Mouse (Mus musculus): Measurements from ENCODE around the gene Ccdc14. TPM values are rescaled to one million over a fixed set of nuclear protein-coding genes. Genes with fewer than 3 reads are reported as not detected.
"Not testable (repeated sequence)": the region's sequence is repeated elsewhere in the genome, so short reads cannot be mapped to it uniquely, and the experiment has no call there.

Ccdc14 gene
- polyA plus RNA-seq, 1 experiment from 2014 or later: 6.5 TPM

GRCm38 (mm10) chr16:34700828-34701216, 10.4 kb downstream of the Ccdc14 start:
- no peaks in the 10 kb centered on the region for H3K9me3 ChIP-seq (ENCODE audit: low read length)
- no peak overlapping the region for H3K4me3 ChIP-seq (ENCODE audit: low read length)
- no peak overlapping the region for H3K27ac ChIP-seq (ENCODE audit: low read length)
- peaks cover 15% of the 10 kb centered on the region; the same call in 1 of the 2 replicates for H3K36me3 ChIP-seq (ENCODE audit: insufficient read depth, low read length)
- no peaks in the 10 kb centered on the region for H3K27me3 ChIP-seq (ENCODE audit: insufficient read depth, low read length)
- no peak overlapping the region for H3K4me2 ChIP-seq (replicated peaks; ENCODE audit: low read depth, low read length)
- no peak overlapping the region for H3K9ac ChIP-seq (replicated peaks; ENCODE audit: low read length)
- 88% methylated on average over 6 of the region's 6 CpGs for WGBS
- no peak for ATAC-seq (ENCODE audit: low FRiP score, low TSS enrichment)
- no peaks in the 10 kb centered on the region for H3K4me1 ChIP-seq (ENCODE audit: insufficient read depth, low read length)

- Histone ChIP-seq H3K27me3 (ENCODE audit: insufficient read depth, low read length) (no peaks in the 10 kb centered on the region), H3K4me3 (ENCODE audit: low read length) (no peak overlapping the region), H3K36me3 (ENCODE audit: insufficient read depth, low read length) (peaks cover 17% of the 10 kb centered on the region), H3K4me2 (replicated peaks; ENCODE audit: low read depth, low read length) (no peak overlapping the region), H3K9me3 (ENCODE audit: low read length) (no peaks in the 10 kb centered on the region), H3K27ac (ENCODE audit: low read length) (no peak overlapping the region), H3K4me1 (ENCODE audit: insufficient read depth, low read length) (no peaks in the 10 kb centered on the region), H3K9ac (replicated peaks; ENCODE audit: low read length) (no peak overlapping the region)
- 90% methylated on average over 2 of the region's 2 CpGs for WGBS
- no peak for ATAC-seq (ENCODE audit: low FRiP score, low TSS enrichment)
Measured at GRCm38 (mm10) chr16:34706019-34706418, 15.6 kb downstream of the Ccdc14 start.

- no peak for ATAC-seq (ENCODE audit: low FRiP score, low TSS enrichment)
- H3K4me3 ChIP-seq (ENCODE audit: low read length): no peak overlapping the region
- no peak overlapping the region for H3K27ac ChIP-seq (ENCODE audit: low read length)
- H3K4me1 ChIP-seq (ENCODE audit: insufficient read depth, low read length): no peaks in the 10 kb centered on the region
- no peak overlapping the region for H3K4me2 ChIP-seq (replicated peaks; ENCODE audit: low read depth, low read length)
- peaks cover 17% of the 10 kb centered on the region for H3K36me3 ChIP-seq (ENCODE audit: insufficient read depth, low read length)
- no peaks in the 10 kb centered on the region for H3K9me3 ChIP-seq (ENCODE audit: low read length)
- no peak overlapping the region for H3K9ac ChIP-seq (replicated peaks; ENCODE audit: low read length)
- 78% methylated on average over 7 of the region's 7 CpGs for WGBS
- H3K27me3 ChIP-seq (ENCODE audit: insufficient read depth, low read length): no peaks in the 10 kb centered on the region
Measured at GRCm38 (mm10) chr16:34706487-34706946, 16.1 kb downstream of the Ccdc14 start.

- no peak overlapping the region for H3K4me3 ChIP-seq (ENCODE audit: low read length)
Measured at GRCm38 (mm10) chr16:34711481-34711880, 21.1 kb downstream of the Ccdc14 start.

GRCm38 (mm10) chr16:34725156-34725555, 34.7 kb downstream of the Ccdc14 start:
- Histone ChIP-seq H3K27me3 (ENCODE audit: insufficient read depth, low read length) (no peaks in the 10 kb centered on the region), H3K9ac (replicated peaks; ENCODE audit: low read length) (no peak overlapping the region), H3K4me3 (ENCODE audit: low read length) (no peak overlapping the region), H3K9me3 (ENCODE audit: low read length) (no peaks in the 10 kb centered on the region), H3K27ac (ENCODE audit: low read length) (no peak overlapping the region), H3K36me3 (ENCODE audit: insufficient read depth, low read length) (peaks cover 18% of the 10 kb centered on the region; the same call in 1 of the 2 replicates), H3K4me1 (ENCODE audit: insufficient read depth, low read length) (no peaks in the 10 kb centered on the region), H3K4me2 (replicated peaks; ENCODE audit: low read depth, low read length) (no peak overlapping the region)
- WGBS: 94% methylated on average over 3 of the region's 3 CpGs
- ATAC-seq (ENCODE audit: low FRiP score, low TSS enrichment): no peak

More at GRCm38 (mm10) chr16:34711481-34711880, 21.1 kb downstream of the Ccdc14 start:
- no peaks in the 10 kb centered on the region for H3K27me3 ChIP-seq (ENCODE audit: insufficient read depth, low read length)
- no peaks in the 10 kb centered on the region for H3K4me1 ChIP-seq (ENCODE audit: insufficient read depth, low read length)
- no peak for ATAC-seq (ENCODE audit: low FRiP score, low TSS enrichment)
- no peak overlapping the region for H3K9ac ChIP-seq (replicated peaks; ENCODE audit: low read length)
- peaks cover 7% of the 10 kb centered on the region for H3K36me3 ChIP-seq (ENCODE audit: insufficient read depth, low read length)
- no peaks in the 10 kb centered on the region for H3K9me3 ChIP-seq (ENCODE audit: low read length)
- no peak overlapping the region for H3K4me2 ChIP-seq (replicated peaks; ENCODE audit: low read depth, low read length)
- no peak overlapping the region for H3K27ac ChIP-seq (ENCODE audit: low read length)
- 76% methylated on average over 3 of the region's 3 CpGs for WGBS

- H3K9me3 ChIP-seq (ENCODE audit: low read length); H3K27me3 ChIP-seq (ENCODE audit: insufficient read depth, low read length); H3K27ac ChIP-seq (ENCODE audit: low read length); H3K4me3 ChIP-seq (ENCODE audit: low read length); H3K4me2 ChIP-seq (replicated peaks; ENCODE audit: low read depth, low read length); H3K36me3 ChIP-seq (ENCODE audit: insufficient read depth, low read length); H3K9ac ChIP-seq (replicated peaks; ENCODE audit: low read length); H3K4me1 ChIP-seq (ENCODE audit: insufficient read depth, low read length); ATAC-seq (ENCODE audit: low FRiP score, low TSS enrichment): not testable (repeated sequence)
Measured at GRCm38 (mm10) chr16:34728610-34729009, 38.2 kb downstream of the Ccdc14 start.

- Histone ChIP-seq H3K4me2 (replicated peaks; ENCODE audit: low read depth, low read length) (no peak overlapping the region), H3K4me3 (ENCODE audit: low read length) (no peak overlapping the region), H3K36me3 (ENCODE audit: insufficient read depth, low read length) (peaks cover 3% of the 10 kb centered on the region; the same call in 1 of the 2 replicates), H3K9me3 (ENCODE audit: low read length) (no peaks in the 10 kb centered on the region), H3K27me3 (ENCODE audit: insufficient read depth, low read length) (no peaks in the 10 kb centered on the region), H3K9ac (replicated peaks; ENCODE audit: low read length) (no peak overlapping the region), H3K27ac (ENCODE audit: low read length) (no peak overlapping the region), H3K4me1 (ENCODE audit: insufficient read depth, low read length) (no peaks in the 10 kb centered on the region)
- WGBS: 94% methylated on average over 1 of the region's 1 CpGs
- ATAC-seq (ENCODE audit: low FRiP score, low TSS enrichment): no peak
Measured at GRCm38 (mm10) chr16:34729371-34729770, 39.0 kb downstream of the Ccdc14 start.

GRCm38 (mm10) chr16:34738656-34739233, 48.3 kb downstream of the Ccdc14 start:
- Histone ChIP-seq H3K9me3 (ENCODE audit: low read length) (no peaks in the 10 kb centered on the region), H3K9ac (replicated peaks; ENCODE audit: low read length) (no peak overlapping the region), H3K4me1 (ENCODE audit: insufficient read depth, low read length) (no peaks in the 10 kb centered on the region), H3K4me2 (replicated peaks; ENCODE audit: low read depth, low read length) (no peak overlapping the region), H3K4me3 (ENCODE audit: low read length) (no peak overlapping the region), H3K27me3 (ENCODE audit: insufficient read depth, low read length) (no peaks in the 10 kb centered on the region), H3K36me3 (ENCODE audit: insufficient read depth, low read length) (no peaks in the 10 kb centered on the region), H3K27ac (ENCODE audit: low read length) (no peak overlapping the region)
- ATAC-seq (ENCODE audit: low FRiP score, low TSS enrichment): no peak
- WGBS: 89% methylated on average over 4 of the region's 4 CpGs

GRCm38 (mm10) chr16:34742930-34743329, 52.5 kb downstream of the Ccdc14 start:
- no peak overlapping the region for H3K4me2 ChIP-seq (replicated peaks; ENCODE audit: low read depth, low read length)
- 42% methylated on average over 2 of the region's 2 CpGs for WGBS
- ATAC-seq (ENCODE audit: low FRiP score, low TSS enrichment): no peak
- no peak overlapping the region for H3K9ac ChIP-seq (replicated peaks; ENCODE audit: low read length)
- H3K27ac ChIP-seq (ENCODE audit: low read length): no peak overlapping the region
- no peak overlapping the region for H3K4me3 ChIP-seq (ENCODE audit: low read length)
- H3K4me1 ChIP-seq (ENCODE audit: insufficient read depth, low read length): peaks cover 8% of the 10 kb centered on the region
- no peaks in the 10 kb centered on the region for H3K9me3 ChIP-seq (ENCODE audit: low read length)
- peaks cover 4% of the 10 kb centered on the region; the same call in 1 of the 2 replicates for H3K27me3 ChIP-seq (ENCODE audit: insufficient read depth, low read length)
- H3K36me3 ChIP-seq (ENCODE audit: insufficient read depth, low read length): no peaks in the 10 kb centered on the region

GRCm38 (mm10) chr16:34745065-34745585, 54.7 kb downstream of the Ccdc14 start, which contains the start of gene Mylk:
Gene Mylk (plus strand): TSS chr16:34745210.
- Histone ChIP-seq H3K9me3 (ENCODE audit: low read length) (no peaks in the 10 kb centered on the region), H3K4me2 (replicated peaks; ENCODE audit: low read depth, low read length) (peak within 1 kb of the TSS; percentile 87), H3K27me3 (ENCODE audit: insufficient read depth, low read length) (peaks cover 4% of the 10 kb centered on the region; the same call in 1 of the 2 replicates), H3K9ac (replicated peaks; ENCODE audit: low read length) (peak within 1 kb of the TSS; percentile 70), H3K4me3 (ENCODE audit: low read length) (peak within 1 kb of the TSS; percentile 57), H3K4me1 (ENCODE audit: insufficient read depth, low read length) (peaks cover 23% of the 10 kb centered on the region), H3K36me3 (ENCODE audit: insufficient read depth, low read length) (no peaks in the 10 kb centered on the region), H3K27ac (ENCODE audit: low read length) (peak within 1 kb of the TSS; percentile 48)
- under 1% methylated on average over 48 of the region's 48 CpGs for WGBS
- peak; percentile 95 for ATAC-seq (ENCODE audit: low FRiP score, low TSS enrichment)

Data from kidney, embryonic 16.5 days (tissue).